Mouse (Mus musculus) left cerebral cortex, adult 2 months (tissue): ENCODE results near the gene Krt31. TPM values are rescaled to one million over a fixed set of nuclear protein-coding genes. Genes with fewer than 3 reads are reported as not detected.

Experiments used
- DNase-seq, 2 experiments: peaks; one replicate each; pipeline ENCODE4 v3.0.0; 2021 to 2022; ENCODE audit warnings: low spot score in 2 of 2, mixed read lengths in 1 of 2; ENCODE audit errors: extremely low spot score in 1 of 2
- H3K27ac ChIP-seq: fragments of 200-600 bp; 2 replicates; pipeline ENCODE4 v1.8.1; 2022
- H3K4me3 ChIP-seq: fragments of 200-600 bp; 2 replicates; pipeline ENCODE4 v1.8.1; 2022
- CTCF ChIP-seq: fragments of 200-600 bp; IDR thresholded peaks from 2 replicates; pipeline ENCODE4 v1.8.1; 2022; ENCODE audit warnings: antibody characterized with exemption, mild to moderate bottlenecking, moderate library complexity
- intact Hi-C: fragments of 180-260 bp; cut with DNase I; formaldehyde crosslinking; loops from one replicate; pipeline ENCODE4 v1.15.1; 2025
- long read RNA-seq, 2 experiments: library from polyadenylated mRNA; stranded (forward); transcript quantifications; one replicate each; pipeline ENCODE4 v2.0.0; 2021; ENCODE audit warnings: borderline mapping rate in 2 of 2
- total RNA-seq, 2 experiments: library from RNA; stranded (reverse); gene quantifications; 2 replicates each; pipeline ENCODE4 v1.2.3; 2021

The Krt31 gene
- total RNA-seq: not detected
- long read RNA-seq, experiment 1: 0 reads
- long read RNA-seq, experiment 2: 0 reads

GRCm38 (mm10) chr11:100050451-100050850, at the start of gene Krt31:
Krt31 (minus strand) TSS chr11:100050551.
- intact Hi-C loops: no loop called here
- no peak within 1 kb of the TSS for H3K27ac ChIP-seq
- H3K4me3 ChIP-seq: no peak within 1 kb of the TSS
- DNase-seq: no peak
- TF ChIP-seq CTCF: no peak

DNA sequence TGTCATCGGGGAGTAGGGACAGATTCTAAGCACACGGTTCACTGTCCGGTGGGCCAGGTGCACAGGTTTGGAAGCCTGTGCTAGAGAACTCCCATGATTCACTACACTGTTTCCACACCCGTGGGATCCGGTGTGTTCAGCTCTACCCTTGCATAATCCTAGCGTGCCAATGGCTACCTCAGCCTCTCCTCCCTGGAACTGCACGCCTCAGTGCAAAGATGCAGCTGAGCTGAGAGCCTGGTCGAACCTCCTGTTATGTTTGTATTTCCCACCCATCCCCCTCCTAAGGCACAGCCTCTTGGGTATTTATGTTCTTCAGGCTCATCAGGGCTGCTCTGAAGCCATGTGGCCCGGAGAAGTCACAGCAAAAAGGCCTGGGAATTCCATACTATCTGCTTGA, 47.5 kb upstream of the Krt31 start:
- TF ChIP-seq CTCF: no peak
- intact Hi-C loops: no loop called here
- Histone ChIP-seq H3K27ac (no peak overlapping the region), H3K4me3 (no peak overlapping the region)
- DNase-seq: no peak

DNA sequence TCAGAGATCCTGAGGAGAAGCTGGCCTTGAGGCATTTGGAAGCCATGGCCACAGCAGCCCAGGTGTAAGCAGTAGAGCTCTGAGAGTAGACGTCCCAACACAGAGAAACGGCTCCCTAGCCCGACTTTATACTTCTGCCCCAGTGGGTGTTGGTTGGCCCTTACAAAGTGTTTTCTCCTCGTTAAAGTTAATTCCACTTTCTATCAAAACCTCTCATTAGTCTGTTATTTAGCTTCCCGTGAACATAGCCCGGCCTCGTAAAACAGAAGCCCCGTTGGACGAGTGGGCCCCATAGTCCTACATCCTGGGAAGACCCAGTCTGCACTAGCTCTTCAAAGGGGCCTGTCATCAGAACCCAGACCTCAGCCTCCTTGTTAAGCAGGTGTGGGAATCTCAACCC, 45.8 kb upstream of the Krt31 start, which contains the start of gene Krt35:
TSS of gene Krt35 (minus strand) at position 101 of the 400 bp plus-strand sequence.
- no peak for DNase-seq
- Histone ChIP-seq H3K4me3 (no peak within 1 kb of the TSS), H3K27ac (no peak within 1 kb of the TSS)
- no peak for TF ChIP-seq CTCF
- intact Hi-C loops: no loop called here

DNA sequence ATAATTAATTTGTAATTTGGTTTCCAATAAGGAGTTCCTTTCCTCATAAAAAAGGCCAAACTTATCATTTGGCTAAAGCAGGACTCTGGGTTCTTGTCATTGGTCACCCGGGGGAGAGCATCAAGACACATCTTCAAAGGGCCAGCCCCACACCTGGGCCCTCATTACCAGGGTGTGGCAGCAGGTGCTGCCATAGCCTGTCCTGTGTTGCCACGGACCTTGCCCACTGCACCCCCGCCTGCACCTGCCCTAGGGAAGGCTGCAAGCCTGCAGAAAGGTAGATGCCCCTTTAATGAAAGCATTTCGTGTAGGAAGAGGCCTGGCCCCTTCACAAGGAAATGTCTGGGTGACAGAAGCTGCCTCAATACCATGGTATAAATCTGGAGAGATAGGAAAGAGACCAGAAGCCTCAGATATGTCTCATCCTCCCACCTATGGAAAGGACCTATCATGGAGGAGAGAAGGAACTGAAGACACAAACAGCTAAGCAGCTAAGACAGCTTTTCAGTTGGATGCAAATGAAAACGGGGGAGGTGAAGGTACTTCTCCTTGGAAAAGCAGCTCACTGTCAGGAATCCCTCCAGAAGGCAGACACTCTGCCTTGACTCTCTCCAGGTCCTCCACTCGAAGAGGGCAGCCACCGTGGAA, 38.2 kb upstream of the Krt31 start:
- intact Hi-C loops: no loop called here
- no peak for TF ChIP-seq CTCF
- DNase-seq: no peak
- Histone ChIP-seq H3K4me3 (no peak overlapping the region), H3K27ac (no peak overlapping the region; the same call in 1 of the 2 replicates)

DNA sequence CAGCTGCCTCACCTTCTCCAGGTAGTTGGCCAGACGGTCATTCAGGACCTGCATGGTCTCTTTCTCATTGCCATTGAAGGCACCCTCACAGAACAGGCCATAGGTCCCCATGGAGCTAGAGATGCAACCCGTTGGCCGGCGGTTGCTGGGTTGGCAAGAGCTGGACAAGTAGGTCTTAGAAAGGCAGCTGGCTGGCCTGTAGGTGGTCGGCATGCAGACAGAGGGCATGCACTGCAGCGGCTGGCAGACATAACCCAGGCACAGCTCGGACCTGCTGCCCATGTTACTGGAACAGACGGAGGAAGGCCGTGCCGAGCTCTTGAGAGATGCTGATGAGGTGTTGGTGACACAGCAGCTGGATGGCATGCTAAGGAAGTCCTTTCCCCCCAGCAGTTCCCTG, 37.5 kb upstream of the Krt31 start, which contains the start of gene Krt32:
TSS of gene Krt32 (minus strand) at position 366 of the 400 bp plus-strand sequence.
- intact Hi-C loops: no loop called here
- no peak for DNase-seq
- Histone ChIP-seq H3K4me3 (no peak within 1 kb of the TSS), H3K27ac (no peak within 1 kb of the TSS; the same call in 1 of the 2 replicates)
- TF ChIP-seq CTCF: no peak

DNA sequence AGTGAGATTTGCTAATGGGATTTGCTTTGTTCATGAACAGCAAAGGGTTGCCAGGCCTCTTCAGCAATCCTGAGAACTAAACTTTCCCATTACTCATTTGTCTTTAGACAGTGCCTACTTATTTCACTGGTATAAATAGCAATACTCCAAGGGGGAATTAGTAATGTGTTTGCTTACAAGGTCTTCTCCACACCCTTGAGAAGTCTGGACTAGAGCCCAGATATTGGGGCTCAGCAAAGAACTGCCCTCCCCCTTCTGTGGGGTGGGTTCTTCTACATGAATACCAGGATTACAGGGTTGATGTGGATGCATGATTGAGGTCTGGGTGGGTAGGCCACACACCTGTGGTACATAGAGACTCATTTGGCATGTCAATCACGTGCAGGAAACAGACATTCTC, 23.5 kb upstream of the Krt31 start:
- TF ChIP-seq CTCF: no peak
- no peak overlapping the region for H3K27ac ChIP-seq
- intact Hi-C loops: no loop called here
- no peak for DNase-seq
- H3K4me3 ChIP-seq: no peak overlapping the region

GRCm38 (mm10) chr11:100067293-100068036, 17.1 kb upstream of the Krt31 start:
- intact Hi-C loops: no loop called here
- no peak for TF ChIP-seq CTCF
- DNase-seq: no peak
- Histone ChIP-seq H3K27ac (no peak overlapping the region), H3K4me3 (no peak overlapping the region)

DNA sequence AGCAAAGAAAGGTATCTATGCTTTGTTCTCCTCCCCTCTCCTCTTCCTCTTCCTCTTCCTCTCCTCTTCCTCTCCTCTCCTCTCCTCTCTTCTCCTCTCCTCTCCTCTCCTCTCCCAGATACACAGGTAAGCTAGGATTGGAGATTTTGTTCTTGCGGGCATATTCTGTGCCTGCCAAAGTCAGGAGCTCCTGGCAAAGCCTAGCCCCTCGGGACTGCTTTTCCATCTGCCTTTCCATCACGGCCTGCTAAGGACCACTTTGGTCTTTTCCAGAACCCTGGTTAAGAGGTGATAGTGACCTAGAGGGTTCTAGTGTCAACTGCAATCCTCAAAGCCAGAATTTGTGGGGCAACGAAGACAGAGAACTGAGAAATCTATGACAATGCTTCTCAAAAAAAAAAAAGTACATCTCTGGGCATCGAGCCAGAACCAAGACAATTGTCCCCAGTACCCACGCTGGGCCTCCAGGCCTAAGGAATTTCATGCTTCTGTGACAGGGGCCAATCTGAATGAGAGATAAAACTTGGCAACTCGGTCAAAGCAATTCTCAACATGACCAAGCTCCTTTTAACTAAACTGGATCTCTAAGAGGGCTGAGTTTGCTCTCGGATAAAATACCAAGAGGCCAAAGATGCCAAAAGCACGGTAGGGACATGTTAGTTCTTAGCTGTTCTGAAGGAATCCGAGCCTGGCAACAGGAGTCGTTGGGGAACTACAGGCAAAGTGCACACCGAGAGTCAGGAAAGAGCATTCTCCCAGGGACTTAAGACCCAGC, 16.1 kb upstream of the Krt31 start:
- intact Hi-C loops: no loop called here
- Histone ChIP-seq H3K4me3 (no peak overlapping the region), H3K27ac (no peak overlapping the region)
- no peak for TF ChIP-seq CTCF
- DNase-seq: no peak

DNA sequence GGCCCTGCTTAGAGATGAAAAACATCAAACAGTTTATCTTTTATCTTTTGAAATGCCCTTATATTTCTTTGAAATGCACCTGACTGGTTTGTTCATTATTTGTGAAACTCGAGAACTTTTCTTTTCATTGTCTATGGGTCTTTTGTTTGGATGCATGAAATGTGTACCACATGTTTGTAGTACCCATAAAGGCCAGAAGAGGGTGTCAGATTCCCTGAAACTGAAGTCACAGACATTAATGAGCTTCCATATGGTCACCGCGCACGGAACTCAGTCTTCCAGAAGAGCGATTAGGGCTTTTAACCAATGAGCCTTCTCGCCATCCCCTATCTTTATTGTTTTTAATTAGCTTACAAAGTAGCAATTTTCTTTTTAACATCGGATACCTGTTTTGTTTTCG, 8.5 kb upstream of the Krt31 start:
- intact Hi-C loops: no loop called here

GRCm38 (mm10) chr11:100055686-100056655, 5.6 kb upstream of the Krt31 start:
- H3K27ac ChIP-seq: no peak overlapping the region
- no peak overlapping the region for H3K4me3 ChIP-seq
- no peak for DNase-seq
- no peak for TF ChIP-seq CTCF
- intact Hi-C loops: no loop called here

More for the DNA sequence above, 8.5 kb upstream of the Krt31 start:
- Histone ChIP-seq H3K27ac (no peak overlapping the region), H3K4me3 (no peak overlapping the region)
- TF ChIP-seq CTCF: no peak; the same call in none of the 2 replicates
- DNase-seq: no peak

DNA sequence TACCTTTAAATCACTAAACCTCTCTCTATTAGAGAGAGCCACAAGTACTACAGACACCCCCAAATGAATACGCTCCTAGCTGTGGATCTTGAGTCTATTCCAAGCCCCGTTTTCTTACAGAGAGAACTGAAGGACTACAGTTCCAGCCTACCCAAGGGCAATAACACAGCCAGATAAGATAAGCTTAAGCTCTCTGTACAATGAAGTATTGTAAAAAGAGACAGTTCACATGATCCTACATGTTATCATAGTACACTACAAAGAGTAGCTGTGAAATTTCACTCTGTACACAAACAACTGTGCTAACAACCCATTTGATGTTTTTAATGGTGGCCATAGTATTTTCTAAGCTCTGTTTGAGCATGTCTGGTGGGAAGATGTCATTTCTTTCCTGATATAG, 3.2 kb downstream of the Krt31 start:
- Histone ChIP-seq H3K27ac (no peak overlapping the region), H3K4me3 (no peak overlapping the region)
- intact Hi-C loops: no loop called here
- no peak for TF ChIP-seq CTCF
- no peak for DNase-seq
